Mouse (Mus musculus): ENCODE data around the gene Map6d1. TPM values are rescaled to one million over a fixed set of nuclear protein-coding genes. Genes with fewer than 3 reads are reported as not detected.

Gene Map6d1
- polyA plus RNA-seq, 1 experiment from 2014 or later, result 0.06 TPM

DNA sequence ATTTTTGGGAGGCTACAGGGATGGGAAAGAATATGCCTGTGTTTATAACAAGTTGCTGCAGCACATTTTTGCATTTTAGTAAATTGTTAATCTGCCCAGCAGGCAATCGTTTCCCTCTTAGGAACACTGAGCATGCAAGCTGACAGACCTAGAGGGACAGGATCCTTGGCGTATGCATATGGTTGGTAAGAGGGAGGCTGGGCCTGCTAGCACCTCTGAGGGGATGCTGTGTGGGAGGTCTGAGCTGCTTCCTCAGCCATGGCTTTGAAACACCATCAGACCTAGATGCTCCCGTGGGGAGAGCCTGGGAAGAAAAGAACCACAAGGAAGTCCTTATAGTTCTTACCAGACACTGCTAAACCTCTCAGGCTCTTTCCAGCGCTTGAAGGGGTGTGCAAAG is 6.8 kb downstream of the Map6d1 start:
- H3K4me1 ChIP-seq (replicated peaks), result no peaks in the 10 kb centered on the region
- 63% methylated on average over 4 of the region's 4 CpGs for WGBS (ENCODE audit: insufficient replicate concordance)
- DNase-seq, result no peak

DNA sequence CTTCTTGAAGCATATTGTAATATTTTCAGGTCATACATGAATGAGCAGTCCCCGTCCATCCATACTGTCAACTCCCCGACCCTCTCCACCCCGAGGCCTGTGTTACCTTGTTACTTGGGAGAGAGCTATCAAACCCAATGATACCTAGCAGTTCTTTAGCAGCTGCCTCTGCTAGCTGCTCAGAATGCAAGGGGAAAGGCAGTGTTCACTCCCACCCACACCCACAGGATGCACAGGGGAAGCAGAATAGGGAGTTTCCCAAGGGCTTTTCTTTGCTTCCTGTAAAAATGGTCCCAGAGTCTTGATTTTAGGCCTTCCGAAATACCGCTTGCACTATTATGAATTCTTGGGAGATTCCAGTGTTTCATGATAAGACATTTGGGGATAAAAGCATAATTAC is 13.0 kb downstream of the Map6d1 start:
- DNase-seq (no peak), ATAC-seq (ENCODE audit: low read depth) (no peak)
- Histone ChIP-seq H3K9me3 (replicated peaks) (no peaks in the 10 kb centered on the region), H3K27me3 (no peaks in the 10 kb centered on the region), H3K4me1 (replicated peaks) (no peaks in the 10 kb centered on the region), H3K4me3 (replicated peaks) (no peak overlapping the region), H3K9ac (no peak overlapping the region), H3K27ac (no peak overlapping the region), H3K4me2 (no peak overlapping the region), H3K36me3 (peaks cover 66% of the 10 kb centered on the region)
- 77% methylated on average over 5 of the region's 5 CpGs for WGBS (ENCODE audit: insufficient replicate concordance)

More for the DNA sequence above, 6.8 kb downstream of the Map6d1 start:
- no peak overlapping the region for H3K9ac ChIP-seq
- H3K36me3 ChIP-seq, result peaks cover 29% of the 10 kb centered on the region
- H3K27me3 ChIP-seq, result peaks cover 10% of the 10 kb centered on the region
- H3K27ac ChIP-seq, result no peak overlapping the region
- H3K4me3 ChIP-seq (replicated peaks), result no peak overlapping the region
- no peaks in the 10 kb centered on the region for H3K9me3 ChIP-seq (replicated peaks)
- H3K4me2 ChIP-seq, result no peak overlapping the region
- ATAC-seq (ENCODE audit: low read depth), result no peak

DNA sequence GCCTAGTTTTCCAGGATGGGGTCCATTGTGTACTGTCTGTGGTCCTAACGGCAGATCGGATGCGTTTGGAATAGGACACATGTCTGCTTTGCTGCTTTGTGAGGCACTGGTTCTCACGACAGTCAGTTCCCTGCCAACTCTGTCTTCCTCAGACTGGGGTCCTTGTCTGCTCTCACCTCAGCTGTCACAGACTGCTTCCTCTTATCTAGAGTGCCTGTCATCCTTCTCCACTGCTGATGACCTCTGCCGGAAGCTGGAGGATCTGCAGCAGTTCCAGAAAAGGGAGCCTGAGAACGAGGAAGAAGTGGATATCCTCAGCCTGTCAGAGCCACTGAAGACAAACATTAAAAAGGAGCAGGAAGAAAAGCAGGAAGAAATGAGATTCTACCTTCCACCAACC is 13.7 kb downstream of the Map6d1 start:
- 47% methylated on average over 6 of the region's 6 CpGs for WGBS (ENCODE audit: insufficient replicate concordance)
- H3K4me3 ChIP-seq (replicated peaks), result no peak overlapping the region
- H3K4me2 ChIP-seq, result no peak overlapping the region
- ATAC-seq (ENCODE audit: low read depth) (no peak), DNase-seq (no peak)
- no peak overlapping the region for H3K27ac ChIP-seq
- peaks cover 73% of the 10 kb centered on the region for H3K36me3 ChIP-seq
- no peaks in the 10 kb centered on the region for H3K9me3 ChIP-seq (replicated peaks)
- H3K4me1 ChIP-seq (replicated peaks), result no peaks in the 10 kb centered on the region
- no peak overlapping the region for H3K9ac ChIP-seq
- no peaks in the 10 kb centered on the region for H3K27me3 ChIP-seq

DNA sequence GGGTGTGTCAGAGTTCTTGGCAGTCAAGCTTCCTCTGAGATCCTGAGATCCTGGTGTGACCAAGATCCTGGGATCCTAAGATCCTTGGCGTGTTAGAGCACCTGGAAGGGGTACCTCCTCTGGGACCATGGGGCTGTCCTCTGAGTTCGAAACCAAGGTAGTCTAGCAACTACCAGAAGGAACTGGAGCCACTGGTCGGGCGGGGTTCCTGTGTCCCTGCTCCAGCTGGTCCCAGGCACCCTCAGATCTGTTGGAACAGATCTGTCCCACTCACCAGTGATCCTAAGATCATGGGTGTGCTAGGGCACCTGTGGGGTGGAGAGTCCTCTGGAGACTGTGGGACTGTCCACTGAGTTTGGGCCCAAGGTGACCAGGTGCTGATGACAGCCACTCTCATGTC is 14.5 kb downstream of the Map6d1 start:
- DNase-seq (no peak), ATAC-seq (ENCODE audit: low read depth) (no peak)
- no peak overlapping the region for H3K27ac ChIP-seq
- H3K9me3 ChIP-seq (replicated peaks), result no peaks in the 10 kb centered on the region
- no peak overlapping the region for H3K4me3 ChIP-seq (replicated peaks)
- H3K27me3 ChIP-seq, result no peaks in the 10 kb centered on the region
- 72% methylated on average over 4 of the region's 4 CpGs for WGBS (ENCODE audit: insufficient replicate concordance)
- H3K4me2 ChIP-seq, result no peak overlapping the region
- peaks cover 78% of the 10 kb centered on the region for H3K36me3 ChIP-seq
- H3K9ac ChIP-seq, result no peak overlapping the region
- no peaks in the 10 kb centered on the region for H3K4me1 ChIP-seq (replicated peaks)

DNA sequence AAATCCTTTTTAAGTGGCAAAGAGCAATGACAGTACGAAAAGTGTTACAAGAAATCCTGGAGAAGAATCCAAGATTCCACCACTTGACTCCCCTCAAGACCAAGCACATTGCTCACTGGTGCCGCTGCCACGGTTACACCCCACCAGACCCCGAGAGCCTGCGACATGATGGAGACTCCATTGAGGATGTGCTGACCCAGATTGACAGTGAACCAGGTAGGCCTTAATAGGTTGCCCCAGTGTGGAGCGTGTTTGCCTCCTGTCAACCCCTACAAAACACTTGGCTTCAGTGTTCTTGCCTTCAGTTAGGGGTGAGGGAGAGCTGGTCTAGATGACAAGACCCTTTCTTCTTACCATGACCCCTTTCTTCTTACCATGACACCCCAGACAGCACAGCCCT is 18.4 kb downstream of the Map6d1 start:
- Histone ChIP-seq H3K36me3 (peaks cover 78% of the 10 kb centered on the region), H3K4me1 (replicated peaks) (no peaks in the 10 kb centered on the region), H3K9me3 (replicated peaks) (no peaks in the 10 kb centered on the region), H3K27ac (no peak overlapping the region), H3K9ac (no peak overlapping the region), H3K4me2 (no peak overlapping the region), H3K27me3 (no peaks in the 10 kb centered on the region), H3K4me3 (replicated peaks) (no peak overlapping the region)
- ATAC-seq (ENCODE audit: low read depth) (no peak), DNase-seq (no peak)
- WGBS (ENCODE audit: insufficient replicate concordance), result 82% methylated on average over 6 of the region's 6 CpGs

DNA sequence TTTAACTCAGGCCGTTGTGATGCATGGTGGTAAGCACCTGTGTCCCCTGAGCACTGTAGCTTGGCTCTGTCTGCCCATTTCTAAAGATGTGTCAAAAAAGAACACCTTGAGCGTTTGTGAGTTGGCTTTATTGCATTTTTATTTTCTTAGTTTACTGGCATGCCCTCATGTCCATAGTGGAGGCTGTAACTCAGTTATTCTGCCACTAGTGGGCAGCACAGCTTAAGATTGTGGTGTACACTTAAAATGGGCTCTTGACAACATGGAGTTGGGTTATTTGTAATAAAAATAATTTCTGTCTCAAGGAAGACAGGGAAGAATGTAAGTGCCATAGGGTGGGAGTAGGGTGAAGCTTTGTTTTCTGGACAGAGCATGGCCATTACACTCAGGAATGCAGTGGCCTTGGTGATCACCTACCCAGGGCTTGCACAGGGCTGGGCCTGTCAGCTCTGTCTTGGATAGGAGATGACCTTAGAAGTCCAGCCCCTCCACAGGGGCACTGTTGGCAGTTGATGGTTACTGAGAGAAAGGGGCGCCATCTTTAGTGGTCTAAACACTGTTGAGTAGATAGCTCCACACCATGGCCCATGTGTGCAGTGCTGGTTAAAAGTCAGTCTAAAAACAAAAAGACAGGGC is 27.4 kb downstream of the Map6d1 start:
- no peak overlapping the region for H3K4me3 ChIP-seq (replicated peaks)
- DNase-seq, result peak; percentile 22
- H3K27ac ChIP-seq, result no peak overlapping the region
- ATAC-seq (ENCODE audit: low read depth), result no peak
- H3K36me3 ChIP-seq, result peaks cover 79% of the 10 kb centered on the region
- H3K4me1 ChIP-seq (replicated peaks), result no peaks in the 10 kb centered on the region
- 75% methylated on average over 3 of the region's 3 CpGs for whole genome bisulfite sequencing (ENCODE audit: insufficient replicate concordance)
- H3K9me3 ChIP-seq (replicated peaks), result no peaks in the 10 kb centered on the region
- H3K4me2 ChIP-seq, result no peak overlapping the region
- H3K27me3 ChIP-seq, result no peaks in the 10 kb centered on the region
- no peak overlapping the region for H3K9ac ChIP-seq

DNA sequence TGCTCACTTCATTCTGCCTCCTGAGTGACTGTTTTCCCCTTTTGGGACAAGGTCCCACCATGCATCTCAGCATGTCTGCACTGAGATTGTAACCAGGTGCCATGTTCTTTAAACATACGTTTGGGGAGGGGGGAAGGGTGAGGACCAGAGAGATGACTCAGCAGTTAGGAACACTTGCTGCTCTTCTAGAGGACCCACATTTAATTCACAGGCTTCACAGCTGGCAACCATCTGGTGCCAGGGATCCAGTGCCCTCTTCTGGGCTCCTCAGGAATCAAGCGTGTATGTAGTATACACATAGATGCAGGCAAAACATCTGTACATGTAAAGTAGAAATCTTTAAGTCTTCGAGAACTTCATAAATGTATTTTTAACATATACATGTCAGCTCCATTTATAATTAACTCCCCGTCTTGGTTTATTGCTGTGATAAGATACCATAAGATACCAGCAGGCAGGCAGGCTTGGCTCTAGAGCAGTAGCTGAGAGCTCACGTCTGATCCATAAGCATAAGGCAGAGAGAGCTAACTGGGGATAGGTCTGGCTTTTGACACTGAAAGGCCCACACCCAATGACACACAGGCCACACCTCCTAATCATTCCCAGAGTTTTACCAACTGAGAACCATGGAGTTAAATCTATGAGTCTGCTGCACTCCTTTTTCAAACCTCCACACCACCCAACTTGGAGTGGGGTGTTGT is 41.5 kb downstream of the Map6d1 start:
- no peak for DNase-seq
- H3K4me1 ChIP-seq (replicated peaks), result peaks cover 4% of the 10 kb centered on the region
- H3K4me2 ChIP-seq, result no peak overlapping the region
- no peak overlapping the region for H3K4me3 ChIP-seq (replicated peaks)
- no peaks in the 10 kb centered on the region for H3K27me3 ChIP-seq
- H3K9me3 ChIP-seq (replicated peaks), result no peaks in the 10 kb centered on the region
- H3K27ac ChIP-seq, result no peak overlapping the region
- ATAC-seq (ENCODE audit: low read depth), result no peak
- H3K36me3 ChIP-seq, result peaks cover 46% of the 10 kb centered on the region
- WGBS (ENCODE audit: insufficient replicate concordance), result 70% methylated on average over 5 of the region's 5 CpGs
- H3K9ac ChIP-seq, result no peak overlapping the region

DNA sequence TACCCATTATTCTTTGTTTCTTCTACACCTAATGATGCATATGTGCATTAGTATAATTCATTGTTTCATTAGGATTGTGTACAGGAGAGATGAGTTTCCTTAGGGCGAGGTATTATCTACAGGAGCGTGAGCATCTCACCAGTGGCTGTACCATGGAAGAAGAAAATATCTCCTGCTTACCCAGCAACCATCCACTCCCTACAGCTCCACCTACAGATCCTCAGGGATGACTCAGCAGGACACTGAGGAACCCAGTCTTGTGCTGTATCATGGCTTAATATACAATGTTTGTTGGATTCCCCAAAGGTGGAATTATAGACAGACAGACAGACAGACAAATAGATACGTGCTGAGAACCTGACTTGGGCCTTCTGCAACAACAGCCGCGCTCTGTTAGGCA is 44.2 kb downstream of the Map6d1 start:
- 82% methylated on average over 5 of the region's 5 CpGs for WGBS (ENCODE audit: insufficient replicate concordance)
- ATAC-seq (ENCODE audit: low read depth) (peak; percentile 78), DNase-seq (no peak)
- Histone ChIP-seq H3K4me3 (replicated peaks) (no peak overlapping the region), H3K36me3 (peaks cover 55% of the 10 kb centered on the region), H3K27ac (no peak overlapping the region), H3K9me3 (replicated peaks) (no peaks in the 10 kb centered on the region), H3K9ac (no peak overlapping the region), H3K27me3 (no peaks in the 10 kb centered on the region), H3K4me1 (replicated peaks) (peaks cover 4% of the 10 kb centered on the region), H3K4me2 (no peak overlapping the region)

DNA sequence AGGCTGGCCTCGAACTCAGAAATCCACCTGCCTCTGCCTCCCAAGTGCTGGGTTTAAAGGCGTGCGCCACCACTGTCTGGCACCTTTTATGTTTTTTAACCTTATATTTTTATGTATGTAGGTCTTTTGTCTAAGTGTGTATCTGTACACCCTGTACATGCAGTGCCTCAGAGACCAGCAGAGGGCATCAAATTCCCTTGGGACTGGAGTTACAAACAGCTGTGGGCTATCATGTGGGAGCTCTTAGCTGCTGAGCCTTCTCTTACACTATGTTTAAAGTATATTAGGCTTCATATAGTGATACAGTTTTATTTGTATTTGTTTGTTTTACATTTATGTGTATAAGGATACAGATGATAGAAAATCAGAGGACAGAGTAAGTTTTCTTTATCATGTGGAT is 45.6 kb downstream of the Map6d1 start:
- Histone ChIP-seq H3K27ac (no peak overlapping the region), H3K4me2 (no peak overlapping the region), H3K9ac (no peak overlapping the region), H3K4me1 (replicated peaks) (peaks cover 4% of the 10 kb centered on the region), H3K9me3 (replicated peaks) (no peaks in the 10 kb centered on the region), H3K4me3 (replicated peaks) (no peak overlapping the region), H3K36me3 (peaks cover 52% of the 10 kb centered on the region), H3K27me3 (no peaks in the 10 kb centered on the region)
- no peak for DNase-seq
- 84% methylated on average over 3 of the region's 3 CpGs for WGBS (ENCODE audit: insufficient replicate concordance)
- no peak for ATAC-seq (ENCODE audit: low read depth)

DNA sequence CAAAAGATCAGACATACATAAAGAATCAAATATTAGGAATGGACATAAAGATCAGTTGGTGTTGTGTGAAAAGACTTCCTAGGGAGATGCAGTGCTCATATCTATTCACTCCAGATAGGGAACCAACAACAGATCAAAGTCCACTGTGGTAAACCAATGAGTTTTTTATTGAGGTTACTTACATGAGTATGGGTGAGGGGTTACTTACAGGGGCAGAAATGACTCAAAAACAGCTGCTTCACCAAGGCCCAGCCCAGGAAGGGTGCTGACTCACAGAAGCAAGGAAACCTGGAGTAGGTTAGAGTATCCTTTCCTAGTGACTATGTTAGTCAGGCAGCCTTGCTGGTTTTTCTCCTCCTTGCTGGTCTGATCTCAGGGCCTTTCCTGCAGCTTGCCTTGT is 49.1 kb downstream of the Map6d1 start:
- Histone ChIP-seq H3K9me3 (replicated peaks) (no peaks in the 10 kb centered on the region), H3K9ac (no peak overlapping the region), H3K4me3 (replicated peaks) (no peak overlapping the region), H3K4me1 (replicated peaks) (peaks cover 1% of the 10 kb centered on the region), H3K27ac (no peak overlapping the region), H3K4me2 (no peak overlapping the region), H3K27me3 (no peaks in the 10 kb centered on the region), H3K36me3 (peaks cover 69% of the 10 kb centered on the region)
- DNase-seq, result no peak
- ATAC-seq (ENCODE audit: low read depth), result no peak

DNA sequence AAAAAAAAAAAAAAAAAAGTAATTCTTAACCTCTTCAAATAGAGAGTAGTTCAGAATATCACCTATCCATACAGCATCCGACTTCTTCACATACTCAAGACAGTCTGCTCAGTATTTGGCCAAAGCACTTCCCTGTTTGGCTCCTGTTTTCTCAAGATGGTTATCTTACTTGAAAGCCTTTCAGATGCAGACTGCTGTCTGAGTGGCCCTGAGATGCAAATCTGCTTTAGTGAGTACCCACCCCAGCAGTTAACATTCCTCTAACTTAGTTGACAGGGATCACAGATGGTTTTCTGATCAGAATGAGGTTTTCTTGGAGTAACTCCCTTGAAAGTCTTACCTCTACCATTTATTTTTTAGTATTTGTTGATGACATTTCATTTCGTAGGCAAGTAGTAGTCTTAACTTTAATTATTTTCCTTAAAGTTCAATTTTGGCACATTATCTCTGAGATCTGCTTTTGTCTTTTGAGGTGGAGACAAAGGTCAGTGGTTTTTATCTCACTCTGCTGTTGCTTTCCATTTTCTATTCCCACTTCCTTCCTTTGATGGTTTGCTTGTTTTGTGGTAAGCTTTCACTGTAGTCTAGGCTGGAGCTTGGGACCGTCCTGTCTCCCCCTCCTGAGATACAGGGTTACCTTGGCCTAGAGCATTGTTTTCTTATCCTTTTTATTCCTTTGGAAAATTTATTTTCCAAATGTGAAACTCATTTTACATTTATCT is 49.8 kb downstream of the Map6d1 start:
- no peak for ATAC-seq (ENCODE audit: low read depth)
- no peak overlapping the region for H3K4me2 ChIP-seq
- peaks cover 71% of the 10 kb centered on the region for H3K36me3 ChIP-seq
- 39% methylated on average over 3 of the region's 3 CpGs for WGBS (ENCODE audit: insufficient replicate concordance)
- no peak overlapping the region for H3K27ac ChIP-seq
- DNase-seq, result no peak
- no peak overlapping the region for H3K4me3 ChIP-seq (replicated peaks)
- H3K27me3 ChIP-seq, result no peaks in the 10 kb centered on the region
- H3K9ac ChIP-seq, result no peak overlapping the region
- no peaks in the 10 kb centered on the region; the same call in 1 of the 2 replicates for H3K4me1 ChIP-seq (replicated peaks)
- H3K9me3 ChIP-seq (replicated peaks), result no peaks in the 10 kb centered on the region
